Mouse (Mus musculus) cerebellum, postnatal 25 days (tissue): ENCODE measurements around the gene Ipp.
A peak's percentile ranks its signal among the peaks of the same experiment; 100 is the strongest.

Experiments
- DNase-seq, 2 experiments: peaks; one replicate each; pipeline ENCODE4 v3.0.0; 2021; ENCODE audit warnings: mixed read lengths in 2 of 2

The Ipp gene

DNA sequence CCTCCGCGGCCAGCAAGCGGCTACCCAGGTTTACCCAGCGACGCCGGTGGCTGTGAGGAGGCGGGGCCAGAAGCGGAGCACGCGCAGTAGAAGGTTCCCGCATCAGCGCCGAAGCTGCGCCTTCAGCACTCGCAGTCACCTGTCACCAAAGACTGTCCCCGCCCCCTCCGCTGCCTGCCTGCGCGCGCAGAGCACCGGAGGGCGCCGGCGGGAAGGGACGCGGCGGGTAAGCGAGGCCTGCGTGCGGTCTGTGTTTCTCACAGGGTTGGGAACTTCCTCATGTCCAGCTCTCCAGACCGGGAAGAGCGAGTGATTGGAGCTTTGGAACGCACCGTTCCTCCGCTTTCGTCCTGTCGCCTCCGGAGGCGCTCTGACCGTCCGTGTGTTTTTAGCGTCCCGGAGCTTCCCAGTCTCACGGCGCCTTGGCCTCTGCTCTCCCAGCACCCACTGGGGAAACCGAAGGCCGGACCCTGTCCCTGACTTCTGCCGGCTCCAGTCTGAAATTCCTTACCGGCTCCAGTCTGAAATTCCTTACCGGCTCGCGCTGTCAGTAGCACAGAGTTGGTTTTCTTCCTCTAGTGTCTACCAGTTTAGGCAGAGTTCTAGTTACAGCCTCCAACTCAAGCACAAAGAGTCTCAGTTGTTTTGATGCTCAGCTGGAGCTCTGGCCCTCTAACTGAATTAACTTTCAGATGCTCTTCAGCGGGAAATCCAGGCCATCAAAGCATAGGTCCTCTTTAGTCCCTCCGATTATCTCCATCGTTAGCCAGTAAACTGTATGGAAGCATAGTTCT lies at the start of gene Ipp:
Gene Ipp (plus strand): TSS at position 125 of the 794 bp plus-strand sequence.
- peak; percentile 97 to 99 for DNase-seq

DNA sequence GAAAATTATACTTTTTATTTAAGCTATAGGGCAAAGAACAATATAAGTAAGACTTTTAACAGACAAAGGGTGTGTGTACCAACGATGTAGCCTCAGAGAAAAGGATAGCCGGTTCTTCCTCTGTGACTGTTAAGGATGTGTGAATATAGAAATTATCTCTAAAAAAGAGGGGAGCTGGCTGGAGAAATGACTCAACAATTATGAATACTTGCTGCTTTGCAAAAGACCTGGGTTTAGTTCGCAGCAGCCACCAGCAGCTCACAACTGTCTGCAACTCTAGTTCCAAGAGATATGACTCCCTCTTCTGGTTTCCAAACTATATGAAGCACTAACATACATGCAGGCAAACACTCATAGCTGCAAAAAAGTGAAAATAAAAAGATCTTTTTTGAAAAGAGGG lies 45.4 kb upstream of the Ipp start:
- no peak for DNase-seq

DNA sequence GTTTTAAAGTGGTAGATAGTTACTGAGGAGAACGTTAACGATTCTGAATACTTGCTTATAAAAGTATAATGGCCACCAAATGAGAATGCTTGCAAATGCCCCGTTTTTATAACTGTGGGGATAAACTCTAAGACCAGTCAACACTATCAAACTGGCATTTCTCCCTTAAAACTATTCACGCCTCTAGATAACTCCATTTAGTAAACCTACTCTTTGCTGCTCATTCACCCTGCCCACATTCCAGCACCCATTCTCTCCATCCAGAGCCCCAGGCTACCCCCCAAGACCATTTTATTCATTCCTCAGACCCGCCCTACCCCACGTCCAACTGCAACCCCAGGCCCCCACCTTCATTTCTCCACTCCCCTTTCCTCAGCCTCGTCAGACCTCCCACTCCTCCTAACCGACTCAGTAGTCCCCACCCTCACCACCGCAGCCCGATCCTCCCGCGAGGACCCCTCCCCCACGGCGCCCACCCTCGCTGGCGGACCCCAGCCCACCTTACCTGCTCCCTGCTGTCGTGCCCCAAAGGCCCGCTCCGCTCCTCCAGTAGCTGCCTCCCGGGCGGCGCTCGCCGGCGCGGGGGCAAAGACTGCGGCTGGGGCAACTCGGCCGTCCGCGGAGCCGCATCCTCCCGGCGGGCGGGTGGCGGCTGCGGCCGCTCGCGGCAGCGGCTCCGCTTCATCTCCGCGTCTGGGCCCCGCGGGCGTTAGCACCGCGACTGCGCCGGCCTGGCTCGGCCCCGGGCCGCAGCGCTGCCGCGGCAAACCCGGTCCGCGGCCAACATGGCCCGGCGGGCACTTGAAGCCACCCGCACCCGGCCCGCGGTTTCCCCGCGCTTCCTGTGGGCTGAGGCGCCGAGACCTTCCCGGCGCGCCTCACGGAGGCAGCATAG lies 43.9 kb upstream of the Ipp start:
- peak in 1 of 2 experiments; percentile 65 for DNase-seq

DNA sequence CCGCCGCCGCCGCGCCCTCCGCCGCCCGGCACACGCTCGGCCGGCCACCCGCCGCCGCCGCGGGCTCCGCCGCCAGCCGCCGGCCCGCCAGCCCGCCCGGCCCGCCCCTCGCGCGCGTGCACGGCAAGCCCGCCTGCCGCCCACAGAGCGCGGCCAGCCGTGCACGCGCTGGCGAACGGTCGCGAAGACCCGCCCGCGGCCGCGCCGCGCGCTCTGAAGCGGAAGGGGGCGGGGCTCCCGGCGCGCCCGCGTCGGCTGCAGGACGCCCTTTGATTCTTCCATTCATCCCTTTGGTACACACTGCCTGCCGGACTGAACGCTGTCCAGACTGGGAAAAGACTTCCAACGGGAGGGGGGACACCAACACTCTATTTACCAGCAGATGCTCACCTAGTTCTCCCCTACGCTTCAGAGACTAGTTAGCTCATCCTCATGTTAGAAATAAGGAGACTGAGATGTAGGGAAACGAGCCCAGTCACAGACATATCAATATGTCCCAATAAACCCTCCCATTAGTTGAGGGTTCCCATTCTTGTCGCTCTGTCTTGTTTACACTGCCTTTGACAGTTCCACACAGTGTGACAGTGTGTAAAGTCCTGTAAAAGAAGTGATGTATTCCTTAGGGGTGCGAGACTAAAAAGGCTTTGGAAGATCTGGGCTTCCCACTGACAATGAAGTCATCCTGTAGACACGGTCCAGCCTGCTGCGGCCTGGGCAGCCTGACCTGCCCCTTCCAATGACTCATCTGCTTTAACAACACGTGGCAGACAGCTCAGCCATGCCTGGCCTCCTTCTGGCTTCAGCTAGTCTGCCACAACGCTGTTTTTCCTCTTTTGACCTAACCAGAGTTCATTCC lies 43.0 kb upstream of the Ipp start, which contains the start of gene Mast2:
Gene Mast2 (minus strand): TSS at position 58 of the 856 bp plus-strand sequence.
- DNase-seq = peak; percentile 89 to 94

DNA sequence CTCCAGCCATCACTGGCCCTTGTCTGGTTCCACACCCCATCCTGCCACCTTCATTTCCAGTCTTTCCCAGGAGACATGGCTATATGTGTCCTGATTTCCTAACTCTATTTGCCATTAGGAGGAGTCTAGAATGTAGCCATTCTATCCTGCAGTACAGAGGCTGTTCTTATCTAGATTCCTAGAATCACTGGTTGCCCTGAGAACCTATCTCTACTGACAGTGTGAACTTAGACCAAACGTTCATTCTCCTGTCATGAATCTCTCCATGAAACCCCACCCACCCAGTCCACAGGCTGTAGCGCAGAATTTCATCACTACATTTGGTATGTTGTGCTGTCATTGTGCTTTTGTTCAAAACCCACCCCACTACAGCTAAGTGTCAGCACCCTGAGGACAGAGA lies 26.0 kb upstream of the Ipp start:
- no peak for DNase-seq

DNA sequence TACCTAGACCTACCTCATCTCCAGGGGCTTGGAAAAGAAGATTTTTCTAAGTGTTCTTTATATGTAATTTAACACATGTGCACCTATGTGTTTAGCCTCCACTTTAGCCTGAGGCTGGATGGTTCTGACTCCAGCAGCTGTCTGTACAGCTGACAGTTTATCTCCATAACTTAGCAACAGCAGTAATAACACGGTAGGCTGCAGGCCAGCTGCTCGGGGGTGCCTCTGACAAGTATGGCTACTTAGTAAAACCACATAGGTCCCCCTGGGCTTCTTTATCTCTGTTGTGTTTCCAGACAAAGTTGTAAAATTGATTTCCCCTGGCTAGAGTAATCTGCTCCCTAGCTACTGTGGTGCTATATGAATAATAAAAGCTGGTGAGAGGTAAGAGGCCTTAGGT lies 23.9 kb upstream of the Ipp start:
- no peak for DNase-seq

DNA sequence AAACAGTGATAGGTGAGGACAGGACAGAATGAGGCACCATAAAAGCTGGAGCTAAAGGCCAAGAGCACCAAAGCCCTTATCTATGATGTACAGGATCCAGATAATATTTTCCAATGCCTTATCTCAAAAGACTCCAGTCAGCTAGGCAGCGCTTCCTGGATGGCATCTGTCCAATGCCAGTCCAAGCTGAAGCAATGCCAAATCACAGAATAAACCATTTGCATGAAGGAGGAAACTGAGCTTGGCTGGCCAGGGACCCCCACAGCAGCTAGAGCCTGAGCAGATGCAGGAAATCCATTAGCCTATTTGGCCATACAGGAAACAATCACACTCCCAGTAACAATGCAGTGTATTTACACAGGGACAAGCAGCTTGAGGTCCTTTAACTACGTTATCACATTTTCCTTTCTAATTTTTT lies 16.2 kb upstream of the Ipp start:
- DNase-seq = peak; percentile 6 to 17

DNA sequence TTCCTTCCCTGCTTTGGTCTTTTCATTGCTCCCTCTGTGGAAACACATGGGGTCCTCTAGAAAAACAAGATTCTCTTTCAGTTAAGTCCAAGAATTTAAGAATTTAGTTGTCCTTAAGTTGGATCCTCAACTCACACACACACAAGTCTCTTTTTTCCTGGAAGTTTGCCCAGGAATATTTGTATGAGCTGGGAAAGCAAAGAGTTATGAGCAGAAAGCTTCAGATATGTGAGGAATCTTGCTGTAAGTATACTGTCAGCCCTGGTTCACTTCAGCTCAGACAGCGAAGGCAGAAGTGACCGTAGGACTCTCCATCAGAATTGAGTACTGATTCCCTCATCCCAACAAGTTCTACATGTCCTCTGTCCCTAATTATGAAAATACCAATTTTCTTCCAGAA lies 15.5 kb upstream of the Ipp start:
- DNase-seq = no peak

DNA sequence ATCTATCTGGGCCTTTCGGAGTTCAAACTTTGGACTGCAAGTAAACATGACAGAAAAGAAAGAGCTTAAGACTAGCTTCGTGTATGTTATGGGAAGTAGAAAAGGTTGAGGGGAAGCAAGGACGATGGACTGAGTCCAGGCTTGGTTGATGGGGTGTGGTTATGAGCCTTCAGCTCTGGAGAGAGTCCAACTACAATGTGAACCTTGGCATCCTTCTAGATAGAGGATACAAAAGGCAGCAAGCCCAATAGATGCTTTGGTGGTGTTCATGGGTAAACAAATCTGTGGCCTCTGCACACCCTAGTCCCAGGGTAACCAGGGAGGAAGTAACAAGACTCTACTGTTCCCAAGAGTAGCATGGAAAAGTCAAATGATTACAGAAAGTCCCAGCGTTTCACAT lies 14.9 kb upstream of the Ipp start:
- DNase-seq = no peak

DNA sequence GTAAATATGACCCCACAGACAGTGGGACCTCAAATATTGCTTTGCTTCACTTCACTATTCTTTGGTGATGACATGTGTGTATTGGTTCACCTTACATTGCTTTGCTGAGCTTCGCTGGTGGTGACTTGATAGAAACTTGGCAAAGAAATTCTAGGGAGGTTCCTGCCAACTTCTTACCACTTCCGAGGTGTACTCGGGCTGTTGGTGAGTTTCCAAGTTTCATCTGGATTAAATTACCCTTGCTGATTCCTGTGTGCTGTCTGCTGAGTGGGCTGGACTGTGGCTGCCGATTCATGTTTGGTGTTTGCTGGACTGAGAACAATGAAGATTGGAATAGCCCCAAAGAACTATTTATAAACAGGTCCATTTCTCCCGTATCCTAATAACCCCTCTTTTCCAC lies 13.7 kb upstream of the Ipp start:
- no peak for DNase-seq

DNA sequence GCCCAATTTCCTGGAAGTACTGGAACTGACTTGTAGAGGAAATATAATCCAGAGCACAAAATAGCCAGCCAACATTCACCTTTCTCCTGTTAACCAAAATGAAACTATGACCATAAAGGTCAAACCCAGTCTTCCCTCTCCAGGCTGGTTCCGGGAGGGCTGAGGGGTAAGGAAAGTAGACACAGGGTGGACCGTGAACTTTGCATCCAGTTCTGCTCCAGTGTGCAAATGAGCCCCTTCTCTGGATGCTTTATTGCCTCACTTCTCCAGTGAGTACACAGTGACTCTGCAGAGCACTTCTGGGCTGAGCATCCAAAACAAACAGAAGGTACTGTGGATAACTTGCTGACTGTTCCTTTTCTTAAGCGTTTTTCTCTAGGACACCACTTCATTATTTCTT lies 7.4 kb upstream of the Ipp start:
- no peak for DNase-seq

DNA sequence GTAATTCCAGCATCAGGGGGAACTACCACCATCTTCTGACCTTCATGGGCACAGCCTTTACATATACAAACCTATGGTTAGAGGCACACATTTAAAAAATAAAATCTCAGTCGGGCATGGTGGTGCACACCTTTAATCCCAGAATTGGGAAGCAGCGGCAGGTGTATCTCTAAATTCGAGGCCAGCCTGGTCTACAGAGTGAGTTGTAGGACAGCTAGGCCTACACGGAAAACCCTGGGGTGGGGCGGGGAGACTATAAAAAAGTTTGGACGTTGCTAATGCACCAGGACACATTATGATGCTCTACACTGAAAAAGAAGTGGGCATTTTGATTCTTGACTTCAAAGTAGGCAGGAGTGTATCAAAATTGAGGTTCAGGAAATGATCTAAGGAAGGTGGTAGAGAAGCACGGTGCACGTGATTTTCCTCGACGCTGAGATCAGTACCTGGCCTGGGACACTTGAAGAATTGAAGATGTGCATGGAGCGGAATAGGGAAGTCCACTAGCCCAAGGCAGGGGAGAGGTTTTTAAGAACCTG lies 394 bp upstream of the Ipp start:
- peak in 1 of 2 experiments; percentile 30 for DNase-seq

DNA sequence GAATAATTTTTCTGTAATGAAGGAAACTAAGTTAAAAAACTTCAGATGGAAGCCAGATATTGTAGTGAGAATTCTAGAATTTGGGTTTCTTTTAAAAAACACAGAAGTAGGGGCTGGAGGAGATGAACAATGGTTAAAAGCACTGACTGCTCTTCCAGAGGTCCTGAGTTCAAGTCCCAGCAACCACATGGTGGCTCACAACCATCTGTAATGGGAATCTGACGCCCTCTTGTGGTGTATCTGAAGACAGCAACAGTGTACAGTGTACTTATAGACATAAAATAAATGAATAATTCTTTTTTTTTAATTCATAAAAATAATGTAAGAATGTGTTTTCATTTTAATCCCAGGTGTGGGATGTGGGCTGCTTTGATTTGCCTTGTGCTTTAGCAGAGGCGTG lies 23.8 kb downstream of the Ipp start:
- no peak for DNase-seq

DNA sequence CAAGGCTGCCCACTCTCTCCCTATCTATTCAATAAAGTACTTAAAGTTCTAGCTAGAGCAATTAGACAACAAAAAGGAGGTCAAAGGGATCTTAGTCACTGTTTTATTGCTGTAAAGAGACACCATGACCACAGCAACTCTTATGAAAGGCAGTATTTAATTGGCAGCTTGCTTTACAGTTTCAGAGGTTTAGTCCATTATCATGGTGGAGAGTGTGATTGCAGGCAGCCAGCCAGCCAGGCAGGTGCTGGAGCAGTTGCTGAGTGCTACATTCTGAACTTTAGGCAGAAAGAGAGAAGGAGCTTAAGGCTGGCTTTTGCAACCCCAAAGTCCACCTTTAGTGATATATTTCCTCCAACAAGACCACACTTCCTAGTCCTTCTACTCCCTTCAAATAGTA lies 29.0 kb downstream of the Ipp start:
- no peak for DNase-seq

DNA sequence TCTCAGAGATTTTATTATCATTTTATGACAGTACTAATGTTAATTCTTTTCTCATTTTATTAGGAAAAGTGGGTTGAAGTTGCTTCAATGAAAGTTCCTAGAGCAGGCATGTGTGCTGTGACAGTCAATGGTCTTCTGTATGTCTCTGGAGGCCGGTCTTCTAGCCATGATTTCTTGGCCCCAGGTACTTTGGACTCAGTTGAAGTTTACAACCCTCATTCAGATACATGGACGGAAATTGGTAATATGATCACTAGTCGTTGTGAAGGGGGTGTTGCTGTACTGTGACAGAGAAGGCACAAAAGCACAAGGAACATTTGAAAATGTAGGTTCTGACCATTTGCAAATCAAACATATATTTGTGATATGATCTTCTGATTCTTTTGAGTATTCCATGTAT lies 30.4 kb downstream of the Ipp start:
- no peak for DNase-seq

DNA sequence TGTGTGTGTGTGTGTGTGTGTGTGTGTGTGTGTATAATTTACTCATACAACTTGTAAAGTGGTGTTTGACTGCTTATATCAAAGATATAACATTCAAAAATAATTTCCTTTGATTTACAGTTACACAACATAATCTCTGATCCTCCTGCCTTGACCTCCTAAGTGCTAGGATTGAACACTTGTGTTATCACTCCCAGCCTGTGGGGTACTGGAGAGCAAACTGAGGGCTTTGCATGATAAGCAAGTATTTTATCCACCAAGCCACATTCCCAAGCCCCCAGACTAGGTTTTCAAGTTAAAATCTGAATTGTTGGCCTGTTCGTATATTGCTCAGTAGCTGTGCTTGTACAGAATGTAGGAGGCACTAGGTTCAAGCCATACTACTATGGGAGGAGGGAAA lies 43.1 kb downstream of the Ipp start:
- no peak for DNase-seq

DNA sequence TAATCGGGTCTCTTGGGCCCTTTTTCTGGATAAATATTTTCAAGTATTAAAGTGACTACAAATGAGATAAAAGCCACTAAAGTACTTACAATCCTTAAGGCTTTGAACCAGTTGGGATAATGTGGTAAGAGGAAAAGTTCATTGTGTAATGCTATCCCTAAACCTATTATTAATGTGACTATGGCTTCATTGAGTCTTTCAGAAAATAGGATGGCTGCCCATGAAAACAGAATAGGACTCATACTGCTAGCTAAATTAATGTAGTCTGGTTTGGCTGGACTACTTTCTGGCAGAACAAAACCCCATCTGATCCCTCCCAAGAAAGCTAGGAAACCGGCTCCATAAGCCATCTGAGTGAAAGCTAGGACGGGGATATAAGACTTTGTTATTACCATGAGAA lies 45.7 kb downstream of the Ipp start:
- DNase-seq = no peak

DNA sequence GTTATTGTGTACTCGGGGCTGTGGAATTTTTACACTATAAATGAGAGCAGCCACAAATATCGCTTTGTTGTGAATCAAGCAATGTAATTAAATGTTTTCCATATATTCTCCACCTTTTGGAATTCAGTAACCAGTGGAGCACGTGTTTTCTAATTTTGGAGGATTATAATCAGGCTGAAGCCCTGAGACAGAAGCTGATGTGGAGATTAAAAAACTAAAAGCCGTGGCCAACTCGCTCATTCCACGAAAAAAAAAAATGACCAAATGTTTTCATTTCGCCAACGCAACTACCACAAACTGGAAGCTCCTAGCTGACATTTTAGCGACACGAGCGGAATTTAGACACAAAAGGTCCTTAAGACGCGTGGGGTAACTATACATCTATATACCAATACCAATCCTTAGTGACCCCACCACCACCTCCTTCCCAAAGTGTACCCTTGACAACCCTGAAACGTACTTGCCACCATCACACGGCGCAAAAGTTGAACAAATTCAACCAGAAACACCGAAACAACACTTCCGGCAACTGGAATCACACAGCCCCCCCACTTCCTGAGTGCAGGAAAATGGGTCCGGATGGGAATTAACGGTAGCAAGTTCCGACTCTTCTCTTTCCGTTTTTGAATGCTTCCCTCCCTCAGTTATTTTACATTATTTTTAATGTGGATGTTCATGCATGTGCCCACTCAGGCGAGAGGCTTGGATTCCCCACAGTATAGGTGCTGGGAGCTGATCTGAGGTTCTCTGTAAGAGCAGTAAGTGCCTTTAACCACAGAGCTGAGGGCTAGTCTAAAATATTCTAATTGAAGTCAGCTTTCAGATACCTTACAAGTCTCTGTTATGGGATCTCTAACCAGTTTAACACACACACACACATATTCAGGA lies 48.3 kb downstream of the Ipp start, which contains the start of gene Tmem69:
Gene Tmem69 (minus strand): TSS at position 524 of the 888 bp plus-strand sequence.
- DNase-seq = peak; percentile 78 to 85

DNA sequence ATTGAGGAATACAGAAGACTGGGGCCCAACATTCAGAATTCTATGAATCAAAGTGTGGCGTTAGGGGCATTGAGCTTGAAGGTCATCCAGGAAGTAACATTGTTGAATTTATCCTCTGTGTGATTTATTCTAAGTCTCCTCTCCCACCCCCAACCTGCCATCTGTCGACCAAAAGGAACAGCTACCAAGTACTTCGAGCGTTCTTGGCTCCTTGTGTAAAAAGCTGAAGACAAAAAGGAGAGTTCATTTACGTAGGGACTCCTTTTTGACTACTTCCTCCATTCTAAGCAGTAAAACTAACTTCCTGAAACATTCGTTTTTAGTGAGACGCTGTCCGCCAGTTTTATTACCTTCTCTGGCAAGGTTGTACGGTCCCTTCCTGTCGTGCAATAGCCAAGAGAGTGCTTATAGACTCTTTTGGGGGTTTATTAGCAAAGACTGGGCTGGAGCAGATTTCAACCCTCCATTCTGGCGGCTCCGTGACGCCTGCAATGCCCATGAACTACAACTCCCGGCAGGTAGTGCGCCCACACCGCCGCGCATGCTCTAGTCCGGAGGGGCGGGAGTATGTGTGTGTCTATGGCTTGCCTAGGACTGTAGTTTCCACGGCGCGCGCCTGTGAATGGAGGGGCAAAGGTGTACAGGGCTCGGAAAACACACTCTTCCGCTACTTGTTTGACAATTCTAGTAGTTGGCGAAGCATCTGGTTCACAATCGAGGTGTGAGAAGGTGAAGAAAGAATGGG lies 49.4 kb downstream of the Ipp start:
- DNase-seq = peak; percentile 93 to 96

DNA sequence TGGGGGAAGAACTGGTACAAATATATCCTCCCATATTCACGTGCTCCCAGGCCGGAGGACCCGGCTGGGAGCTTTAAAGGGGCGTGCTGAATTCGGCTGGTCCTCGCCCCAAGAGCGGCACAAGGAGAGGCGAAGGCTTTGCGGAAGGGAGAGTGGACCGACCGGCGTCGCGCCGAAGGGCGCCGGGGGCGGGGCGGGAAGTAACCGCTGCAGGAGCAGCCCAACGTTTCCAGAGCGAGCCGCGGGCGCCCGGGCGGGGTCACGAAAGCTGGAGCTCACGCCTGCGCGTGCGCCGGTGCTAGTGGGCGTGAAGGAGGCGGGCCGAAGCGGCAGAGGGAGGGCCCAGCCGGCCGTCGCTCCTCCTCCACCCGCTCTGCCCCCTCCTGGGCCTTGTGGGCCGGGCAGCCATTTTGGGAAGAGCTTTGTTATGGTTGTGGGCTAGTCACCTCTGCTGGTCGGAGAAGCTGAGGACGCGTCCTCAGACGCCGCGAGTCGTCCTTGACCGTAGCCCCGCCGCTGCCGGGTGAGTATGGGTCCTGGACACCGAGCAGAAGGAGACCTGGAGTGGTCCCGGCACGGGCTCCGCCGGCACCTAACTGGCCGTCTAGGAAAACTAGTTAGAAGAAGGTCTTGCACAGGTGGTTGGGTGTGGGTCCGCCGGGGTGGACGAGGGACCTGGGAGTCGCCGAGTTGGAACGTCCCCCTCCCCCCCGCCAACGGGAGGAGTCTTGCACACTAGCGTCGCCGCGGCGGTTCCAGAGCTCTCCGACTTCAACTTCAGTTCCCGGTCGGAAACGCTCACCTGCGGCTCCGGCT lies 50.2 kb downstream of the Ipp start, which contains the start of gene Gpbp1l1:
Gene Gpbp1l1 (plus strand): TSS at position 353 of the 816 bp plus-strand sequence.
- peak; percentile 99 for DNase-seq
